Mouse (Mus musculus): ENCODE measurements around the gene Gm11567. TPM values are rescaled to one million over a fixed set of nuclear protein-coding genes. Genes with fewer than 3 reads are reported as not detected.
"Not testable (repeated sequence)": the region's sequence is repeated elsewhere in the genome, so short reads cannot be mapped to it uniquely, and the experiment has no call there.

Gm11567 gene
- polyA plus RNA-seq (2012; rRNA removed), result not detected in 2 replicates

DNA sequence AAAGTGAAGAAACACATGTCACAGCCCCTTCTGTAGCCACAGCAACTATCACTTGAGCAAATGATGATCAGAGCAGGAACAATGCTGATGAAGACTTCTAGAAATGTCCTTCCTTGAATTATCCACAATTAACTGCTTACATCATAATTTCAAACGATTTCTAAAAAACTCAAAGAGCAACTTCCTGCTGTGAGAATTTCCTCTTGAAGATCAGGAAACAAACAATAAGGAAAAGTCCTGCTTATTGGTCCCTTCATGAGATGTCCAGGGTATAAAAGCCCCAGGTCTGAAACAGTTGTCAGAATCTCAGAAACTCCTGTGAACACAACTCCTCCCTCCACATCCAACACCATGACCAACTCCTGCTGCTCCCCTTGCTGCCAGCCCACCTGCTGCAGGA is at the start of gene Gm11567:
Gm11567 (plus strand) TSS at position 301 of the 400 bp plus-strand sequence.
- DNase-seq; H3K4me3 ChIP-seq (ENCODE audit: control insufficient read depth, insufficient read depth, low read length); H3K27me3 ChIP-seq (ENCODE audit: control insufficient read depth, insufficient read depth, low read length); H3K36me3 ChIP-seq (ENCODE audit: control insufficient read depth, insufficient read depth, low read length); H3K27ac ChIP-seq (ENCODE audit: control insufficient read depth, insufficient read depth, low read length); H3K4me1 ChIP-seq (replicated peaks; ENCODE audit: control insufficient read depth, insufficient read depth, low read length): not testable (repeated sequence)
- 35% methylated on average over 1 of the region's 1 CpGs for WGBS

DNA sequence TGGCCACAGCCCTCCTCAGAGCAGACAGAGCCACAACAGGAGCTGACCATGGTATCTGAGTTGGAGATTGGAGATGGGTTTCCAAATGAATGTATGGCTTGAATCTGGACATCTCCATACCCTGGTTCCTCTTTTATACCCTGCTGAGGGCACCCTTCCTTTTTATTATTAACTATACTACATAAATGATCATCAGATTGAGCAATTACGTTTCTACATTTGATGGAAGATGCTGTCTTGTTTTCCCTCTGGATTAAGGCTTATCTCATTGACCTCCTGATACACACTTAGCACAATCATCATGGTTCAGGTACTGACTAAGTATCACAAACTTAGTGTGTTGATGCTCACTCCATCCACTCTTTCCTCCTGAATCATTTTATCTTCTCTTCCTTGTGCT is 41.0 kb upstream of the Gm11567 start, which contains the start of gene 2300003K06Rik:
2300003K06Rik (minus strand) TSS at position 101 of the 400 bp plus-strand sequence.
- TF ChIP-seq POLR2A (IDR thresholded peaks at IDR 0.05; ENCODE audit: control insufficient read depth, extremely low read depth, insufficient read depth, low read length, poor library complexity) (no peak), CTCF (IDR thresholded peaks at IDR 0.05; ENCODE audit: borderline replicate concordance, control insufficient read depth, extremely low read depth, insufficient read depth, low read length, poor library complexity) (no peak)
- no peaks in the 10 kb centered on the region for H3K27me3 ChIP-seq (ENCODE audit: control insufficient read depth, insufficient read depth, low read length)
- WGBS, result 54% methylated on average over 1 of the region's 1 CpGs

DNA sequence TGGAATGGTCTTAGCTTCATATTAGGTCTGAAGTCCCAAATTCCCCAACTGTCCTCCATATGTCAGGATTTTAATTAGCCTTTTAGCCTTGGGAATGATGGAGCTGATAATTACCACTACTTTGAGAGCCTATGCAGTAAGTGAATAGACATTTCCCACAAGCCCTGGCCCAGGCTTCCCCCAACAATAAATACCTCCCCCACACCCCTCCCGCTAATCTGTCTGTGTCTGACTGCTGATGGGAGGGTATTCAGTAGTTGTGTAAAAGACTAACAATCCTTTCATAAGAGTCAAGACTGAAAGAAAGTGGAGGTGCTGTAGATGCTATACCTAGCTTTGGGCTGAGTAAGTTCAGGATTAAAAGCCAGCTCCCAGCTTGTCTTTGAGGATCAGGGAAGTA is 36.8 kb upstream of the Gm11567 start:
- H3K4me1 ChIP-seq (replicated peaks; ENCODE audit: control insufficient read depth, insufficient read depth, low read length), result no peaks in the 10 kb centered on the region
- 72% methylated on average over 1 of the region's 1 CpGs for WGBS
- H3K36me3 ChIP-seq (ENCODE audit: control insufficient read depth, insufficient read depth, low read length), result no peaks in the 10 kb centered on the region
- no peak overlapping the region for H3K4me3 ChIP-seq (ENCODE audit: control insufficient read depth, insufficient read depth, low read length)
- no peak overlapping the region for H3K27ac ChIP-seq (ENCODE audit: control insufficient read depth, insufficient read depth, low read length)
- no peak for DNase-seq
- no peak for TF ChIP-seq POLR2A (IDR thresholded peaks at IDR 0.05; ENCODE audit: control insufficient read depth, extremely low read depth, insufficient read depth, low read length, poor library complexity)
- no peak for TF ChIP-seq CTCF (IDR thresholded peaks at IDR 0.05; ENCODE audit: borderline replicate concordance, control insufficient read depth, extremely low read depth, insufficient read depth, low read length, poor library complexity)
- H3K27me3 ChIP-seq (ENCODE audit: control insufficient read depth, insufficient read depth, low read length), result no peaks in the 10 kb centered on the region

More for the DNA sequence above, 41.0 kb upstream of the Gm11567 start, which contains the start of gene 2300003K06Rik:
- Histone ChIP-seq H3K4me3 (ENCODE audit: control insufficient read depth, insufficient read depth, low read length) (no peak within 1 kb of the TSS), H3K4me1 (replicated peaks; ENCODE audit: control insufficient read depth, insufficient read depth, low read length) (no peaks in the 10 kb centered on the region), H3K36me3 (ENCODE audit: control insufficient read depth, insufficient read depth, low read length) (no peaks in the 10 kb centered on the region), H3K27ac (ENCODE audit: control insufficient read depth, insufficient read depth, low read length) (no peak within 1 kb of the TSS)
- DNase-seq, result no peak

DNA sequence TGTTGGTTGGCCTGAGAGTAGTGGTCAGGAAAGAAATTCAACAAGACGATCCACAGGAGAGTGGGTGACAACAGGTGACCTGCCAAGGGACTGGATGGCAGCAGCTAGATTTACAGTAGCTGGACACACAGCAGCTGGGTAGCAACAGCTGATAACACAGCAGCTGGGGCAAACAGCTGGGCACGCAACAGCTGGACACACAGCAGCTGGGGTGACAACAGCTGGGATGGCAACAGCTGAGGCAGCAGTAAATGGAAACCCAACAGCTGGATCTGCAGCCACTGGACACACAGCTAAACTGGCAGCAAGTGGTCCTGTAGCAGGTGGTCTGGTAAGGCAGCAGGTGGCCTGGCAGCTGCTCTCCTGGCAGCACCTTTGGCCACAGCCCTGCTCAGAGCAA is 32.2 kb upstream of the Gm11567 start:
- H3K36me3 ChIP-seq (ENCODE audit: control insufficient read depth, insufficient read depth, low read length), result no peaks in the 10 kb centered on the region
- H3K4me1 ChIP-seq (replicated peaks; ENCODE audit: control insufficient read depth, insufficient read depth, low read length), result no peaks in the 10 kb centered on the region
- no peak overlapping the region for H3K27ac ChIP-seq (ENCODE audit: control insufficient read depth, insufficient read depth, low read length)
- WGBS, result 88% methylated on average over 2 of the region's 2 CpGs
- no peak overlapping the region for H3K4me3 ChIP-seq (ENCODE audit: control insufficient read depth, insufficient read depth, low read length)
- no peak for TF ChIP-seq POLR2A (IDR thresholded peaks at IDR 0.05; ENCODE audit: control insufficient read depth, extremely low read depth, insufficient read depth, low read length, poor library complexity)
- TF ChIP-seq CTCF (IDR thresholded peaks at IDR 0.05; ENCODE audit: borderline replicate concordance, control insufficient read depth, extremely low read depth, insufficient read depth, low read length, poor library complexity), result no peak
- H3K27me3 ChIP-seq (ENCODE audit: control insufficient read depth, insufficient read depth, low read length), result no peaks in the 10 kb centered on the region
- no peak for DNase-seq

DNA sequence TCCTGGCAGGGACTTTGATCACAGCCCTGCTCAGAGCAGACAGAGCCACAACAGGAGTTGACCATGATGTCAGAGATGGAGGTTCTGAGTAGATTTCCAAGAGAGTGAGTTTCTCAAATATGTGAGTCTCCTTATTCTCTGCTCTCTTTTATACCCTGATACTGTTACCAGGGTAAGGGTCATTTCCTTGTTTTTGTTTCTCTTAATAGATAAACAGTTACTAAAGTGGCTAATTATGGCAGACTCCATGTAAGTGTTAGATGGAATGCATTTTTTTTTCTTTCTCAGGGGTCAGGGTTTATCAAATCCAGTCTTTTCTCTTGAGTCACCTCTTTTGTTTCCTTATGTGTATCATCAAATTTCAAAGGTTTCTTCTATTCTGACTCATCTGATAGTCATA is 27.5 kb upstream of the Gm11567 start, which contains the start of gene Krtap4-16:
Krtap4-16 (minus strand) TSS at position 101 of the 400 bp plus-strand sequence.
- no peaks in the 10 kb centered on the region for H3K36me3 ChIP-seq (ENCODE audit: control insufficient read depth, insufficient read depth, low read length)
- no peak within 1 kb of the TSS for H3K4me3 ChIP-seq (ENCODE audit: control insufficient read depth, insufficient read depth, low read length)
- no peak for DNase-seq
- TF ChIP-seq POLR2A (IDR thresholded peaks at IDR 0.05; ENCODE audit: control insufficient read depth, extremely low read depth, insufficient read depth, low read length, poor library complexity) (no peak), CTCF (IDR thresholded peaks at IDR 0.05; ENCODE audit: borderline replicate concordance, control insufficient read depth, extremely low read depth, insufficient read depth, low read length, poor library complexity) (no peak)
- H3K4me1 ChIP-seq (replicated peaks; ENCODE audit: control insufficient read depth, insufficient read depth, low read length), result no peaks in the 10 kb centered on the region
- no peaks in the 10 kb centered on the region for H3K27me3 ChIP-seq (ENCODE audit: control insufficient read depth, insufficient read depth, low read length)
- H3K27ac ChIP-seq (ENCODE audit: control insufficient read depth, insufficient read depth, low read length), result no peak within 1 kb of the TSS

DNA sequence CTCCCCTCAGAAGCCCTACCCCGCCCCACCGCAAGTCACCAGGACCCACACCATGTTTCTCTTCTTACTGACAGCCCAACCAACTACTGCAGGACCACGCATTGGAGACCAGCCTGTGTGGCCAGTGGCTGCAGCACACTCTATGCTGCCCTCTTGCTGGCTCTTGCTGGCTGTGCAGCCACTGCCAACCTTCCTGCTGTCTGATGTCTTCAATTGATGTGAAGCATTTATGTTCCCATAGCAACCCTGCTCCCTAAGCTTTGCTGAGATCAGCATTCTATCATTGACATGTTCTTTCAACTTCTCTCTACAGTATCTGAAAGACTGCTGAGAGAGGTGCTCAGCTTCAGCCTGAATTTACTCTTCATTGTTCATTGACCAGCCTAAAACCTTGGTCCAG is 24.9 kb upstream of the Gm11567 start:
- no peak for TF ChIP-seq POLR2A (IDR thresholded peaks at IDR 0.05; ENCODE audit: control insufficient read depth, extremely low read depth, insufficient read depth, low read length, poor library complexity)
- no peak for TF ChIP-seq CTCF (IDR thresholded peaks at IDR 0.05; ENCODE audit: borderline replicate concordance, control insufficient read depth, extremely low read depth, insufficient read depth, low read length, poor library complexity)
- no peaks in the 10 kb centered on the region for H3K4me1 ChIP-seq (replicated peaks; ENCODE audit: control insufficient read depth, insufficient read depth, low read length)
- DNase-seq, result no peak
- H3K4me3 ChIP-seq (ENCODE audit: control insufficient read depth, insufficient read depth, low read length), result no peak overlapping the region
- 68% methylated on average over 3 of the region's 3 CpGs for WGBS
- no peaks in the 10 kb centered on the region for H3K27me3 ChIP-seq (ENCODE audit: control insufficient read depth, insufficient read depth, low read length)
- no peak overlapping the region for H3K27ac ChIP-seq (ENCODE audit: control insufficient read depth, insufficient read depth, low read length)
- H3K36me3 ChIP-seq (ENCODE audit: control insufficient read depth, insufficient read depth, low read length), result no peaks in the 10 kb centered on the region

DNA sequence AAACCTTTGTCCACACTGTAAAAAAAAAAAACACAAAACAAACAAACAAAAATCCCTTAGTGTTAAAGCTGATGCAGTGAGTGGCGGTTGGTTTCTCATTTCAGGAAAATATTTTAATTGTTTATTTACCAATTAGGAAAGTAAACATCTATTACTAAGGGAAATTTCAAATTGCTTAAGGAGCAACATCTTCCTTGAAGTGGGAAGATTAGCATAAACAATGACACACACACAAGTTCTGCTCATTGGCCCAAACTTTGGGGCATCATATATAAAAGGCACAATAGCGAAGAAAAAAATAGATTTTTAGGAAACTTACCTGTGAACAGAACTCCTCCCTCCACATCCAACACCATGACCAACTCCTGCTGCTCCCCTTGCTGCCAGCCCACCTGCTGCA is 21.4 kb upstream of the Gm11567 start, which contains the start of gene Gm11568:
Gm11568 (plus strand) TSS at position 301 of the 400 bp plus-strand sequence.
- Histone ChIP-seq H3K4me1 (replicated peaks; ENCODE audit: control insufficient read depth, insufficient read depth, low read length) (no peaks in the 10 kb centered on the region), H3K27ac (ENCODE audit: control insufficient read depth, insufficient read depth, low read length) (no peak within 1 kb of the TSS), H3K36me3 (ENCODE audit: control insufficient read depth, insufficient read depth, low read length) (no peaks in the 10 kb centered on the region), H3K27me3 (ENCODE audit: control insufficient read depth, insufficient read depth, low read length) (no peaks in the 10 kb centered on the region), H3K4me3 (ENCODE audit: control insufficient read depth, insufficient read depth, low read length) (no peak within 1 kb of the TSS)
- TF ChIP-seq CTCF (IDR thresholded peaks at IDR 0.05; ENCODE audit: borderline replicate concordance, control insufficient read depth, extremely low read depth, insufficient read depth, low read length, poor library complexity) (no peak), POLR2A (IDR thresholded peaks at IDR 0.05; ENCODE audit: control insufficient read depth, extremely low read depth, insufficient read depth, low read length, poor library complexity) (no peak)
- WGBS, result 89% methylated on average over 2 of the region's 2 CpGs
- DNase-seq, result no peak
